Mouse (Mus musculus) Patski (cell line): Measurements from ENCODE around the gene Wbp1. TPM values are rescaled to one million over a fixed set of nuclear protein-coding genes. Genes with fewer than 3 reads are reported as not detected.

Source experiments
- ATAC-seq: fragments of 100-300 bp; one replicate; pipeline ENCODE4 v1.8.0; 2021
- CTCF ChIA-PET: fragments of 350-600 bp; sonication (Branson Sonifier 250); formaldehyde crosslinking; loops from one replicate; lab custom pipeline; 2022; ENCODE audit warnings: inconsistent platforms; lab: Charles Lee
- POLR2A ChIA-PET: fragments of 350-600 bp; sonication (Branson Sonifier 250); formaldehyde crosslinking; loops from one replicate; lab custom pipeline; 2022; ENCODE audit warnings: antibody characterized with exemption, inconsistent platforms; lab: Charles Lee
- DNase-seq: peaks from one replicate; pipeline ENCODE4 v3.0.0-alpha.2; 2011; ENCODE audit warnings: low read depth, low spot score
- H3K27me3 ChIP-seq: fragments of 371-371 bp; one replicate; pipeline ENCODE4 v1.5.1; 2021
- CTCF ChIP-seq: fragments of 100-300 bp; IDR thresholded peaks from one replicate; pipeline ENCODE4 v1.5.1; 2021
- in situ Hi-C: fragments of 300-500 bp; cut with MboI; formaldehyde crosslinking; loops from 3 replicates; pipeline ENCODE4 v1.11.1; 2018; ENCODE audit warnings: low pct_unique_long_range_greater_than_20kb, mixed read lengths
- polyA plus RNA-seq: library from polyadenylated mRNA; unstranded; gene quantifications from one replicate; pipeline ENCODE4 v1.2.3, GENCODE M21; 2021

Gene Wbp1
- polyA plus RNA-seq, 1 experiment from 2014 or later: 95.1 TPM

DNA sequence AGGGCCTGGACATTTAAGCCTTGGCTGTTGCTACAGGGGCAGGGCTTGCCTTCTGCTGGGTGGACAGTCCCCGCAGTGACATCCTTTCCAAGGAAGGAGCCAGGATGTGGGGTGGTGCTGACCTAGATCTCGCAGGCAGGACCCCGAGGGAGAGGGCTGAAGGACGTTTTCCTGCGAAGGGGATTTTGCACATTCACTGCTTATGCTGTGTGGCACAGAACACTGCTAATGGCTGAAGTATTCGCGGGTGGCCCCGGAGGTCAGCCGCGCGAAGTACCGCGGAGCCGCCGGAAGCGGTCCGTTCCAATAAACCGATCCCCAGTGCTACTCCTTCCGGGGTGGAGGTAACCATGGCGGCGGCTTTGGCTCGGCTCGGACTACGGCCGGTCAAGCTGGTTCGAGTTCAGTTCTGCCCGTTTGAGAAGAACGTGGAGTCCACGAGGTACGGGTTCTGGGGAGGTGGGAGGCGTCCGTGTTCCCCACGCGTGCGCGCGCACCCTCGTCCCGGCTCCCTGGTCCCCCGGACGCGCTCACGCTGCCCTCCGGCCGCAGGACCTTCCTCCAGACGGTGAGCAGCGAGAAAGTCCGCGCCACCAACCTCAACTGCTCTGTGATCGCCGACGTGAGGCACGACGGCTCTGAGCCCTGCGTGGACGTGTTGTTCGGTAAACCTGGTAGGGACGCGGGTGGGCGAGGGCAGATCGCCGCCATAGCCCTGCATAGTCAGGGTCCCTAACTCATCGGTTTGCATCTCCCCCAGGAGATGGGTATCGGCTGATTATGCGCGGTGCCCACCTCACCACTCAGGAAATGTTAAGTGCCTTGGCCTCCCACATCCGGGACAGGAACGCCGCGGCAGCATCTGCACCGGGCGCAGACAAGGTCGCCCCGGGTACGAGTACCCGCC lies 12.3 kb downstream of the Wbp1 start, which contains the start of gene Mrpl53:
Mrpl53 (plus strand) TSS at position 279 of the 907 bp plus-strand sequence.
- CTCF ChIA-PET: interaction anchor here (1.2 to 4.8 kb wide), 3 partner anchors 10 to 112 kb away, joined by 3 to 14 read pairs (median 4); partner anchors contain the start of genes 1700003E16Rik and Wdr54
- no peak for DNase-seq
- no peak for TF ChIP-seq CTCF
- POLR2A ChIA-PET: interaction anchor here (1.7 to 1.8 kb wide), 2 partner anchors 10 to 12 kb away, joined by 5 to 8 read pairs; partner anchors contain the start of gene Wbp1
- H3K27me3 ChIP-seq: no peaks in the 10 kb centered on the region
- peak; percentile 49 for ATAC-seq
- in situ Hi-C loops: no loop called here

DNA sequence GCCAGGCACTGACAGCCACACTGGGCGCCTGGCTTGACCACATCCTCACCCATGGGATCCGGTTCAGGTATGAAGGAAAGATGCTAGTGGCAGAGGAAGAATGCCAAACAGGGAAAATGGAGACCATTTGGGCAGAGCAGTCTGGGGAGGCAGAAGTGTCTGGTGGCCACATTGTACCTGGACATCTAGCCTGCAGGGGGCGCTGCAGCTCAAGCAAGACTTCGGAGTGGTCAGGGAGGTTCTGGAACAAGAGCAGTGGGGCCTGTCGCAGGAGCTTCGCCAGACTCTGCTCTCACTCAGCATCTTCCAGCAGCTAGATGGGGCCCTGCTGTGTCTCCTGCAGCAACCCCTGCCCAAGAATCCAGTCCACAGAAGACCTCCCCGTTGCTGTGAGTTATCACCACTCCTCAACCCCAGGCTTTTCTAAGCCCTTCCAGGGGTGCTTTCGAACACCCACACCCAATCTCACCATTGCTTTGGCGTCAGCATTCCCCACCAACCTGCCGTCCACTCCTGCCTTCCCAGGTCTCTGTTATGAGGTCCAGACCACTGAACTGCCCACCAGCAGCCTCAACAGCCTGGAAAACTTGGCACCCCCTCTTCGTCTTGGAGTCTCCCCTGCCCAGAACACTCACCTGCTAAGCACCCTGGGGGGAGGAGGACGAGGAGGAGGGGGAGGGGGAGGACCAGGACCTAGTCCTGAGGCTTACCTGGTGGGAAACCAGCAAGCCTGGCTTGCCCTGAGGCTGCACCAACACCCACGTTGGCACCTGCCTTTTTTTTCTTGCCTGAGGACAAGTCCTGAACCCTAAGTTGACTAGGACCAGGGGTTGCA lies 13.6 kb downstream of the Wbp1 start:
- ChIA-PET CTCF (interaction anchor here (1.1 to 4.8 kb wide), 4 partner anchors 10 to 111 kb away, joined by 3 to 14 read pairs (median 4); partner anchors contain the start of genes 1700003E16Rik and Wdr54), POLR2A (interaction anchor here (1.2 kb wide), 1 partner anchor 10 kb away, joined by 3 read pairs; no protein-coding TSS in a partner anchor)
- ATAC-seq (peak; percentile 23), DNase-seq (no peak)
- in situ Hi-C loops: no loop called here
- TF ChIP-seq CTCF: no peak
- H3K27me3 ChIP-seq: no peaks in the 10 kb centered on the region

DNA sequence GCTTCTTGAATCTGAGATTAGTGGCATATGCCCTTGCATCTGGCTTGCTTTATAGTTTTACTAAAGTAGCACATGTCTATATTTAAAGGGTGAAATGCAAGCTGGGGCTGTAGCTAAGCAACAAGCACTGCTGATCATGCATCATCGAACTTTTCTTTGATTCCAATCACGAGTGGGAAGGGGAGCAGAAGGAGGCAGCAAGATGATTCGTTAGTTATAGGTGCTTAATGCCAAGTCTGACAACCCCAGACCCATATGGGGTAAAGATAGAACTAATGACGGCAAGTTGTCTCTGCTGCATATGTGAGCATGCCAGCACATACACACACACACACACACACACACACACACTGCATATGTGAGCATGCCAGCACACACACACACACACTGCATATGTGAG lies 17.2 kb downstream of the Wbp1 start:
- no peak for ATAC-seq
- in situ Hi-C loops: loop anchor here (5.0 kb wide), 1 partner anchor 107 kb away; no protein-coding TSS in a partner anchor
- ChIA-PET POLR2A (interaction anchor here (0.6 to 2.4 kb wide), 3 partner anchors 47 to 108 kb away, joined by 3 to 5 read pairs (median 5); no protein-coding TSS in a partner anchor), CTCF (interaction anchor here (1.2 to 1.5 kb wide), 2 partner anchors 55 to 108 kb away, joined by 4 read pairs; no protein-coding TSS in a partner anchor)
- DNase-seq: no peak
- H3K27me3 ChIP-seq: no peaks in the 10 kb centered on the region
- TF ChIP-seq CTCF: no peak

DNA sequence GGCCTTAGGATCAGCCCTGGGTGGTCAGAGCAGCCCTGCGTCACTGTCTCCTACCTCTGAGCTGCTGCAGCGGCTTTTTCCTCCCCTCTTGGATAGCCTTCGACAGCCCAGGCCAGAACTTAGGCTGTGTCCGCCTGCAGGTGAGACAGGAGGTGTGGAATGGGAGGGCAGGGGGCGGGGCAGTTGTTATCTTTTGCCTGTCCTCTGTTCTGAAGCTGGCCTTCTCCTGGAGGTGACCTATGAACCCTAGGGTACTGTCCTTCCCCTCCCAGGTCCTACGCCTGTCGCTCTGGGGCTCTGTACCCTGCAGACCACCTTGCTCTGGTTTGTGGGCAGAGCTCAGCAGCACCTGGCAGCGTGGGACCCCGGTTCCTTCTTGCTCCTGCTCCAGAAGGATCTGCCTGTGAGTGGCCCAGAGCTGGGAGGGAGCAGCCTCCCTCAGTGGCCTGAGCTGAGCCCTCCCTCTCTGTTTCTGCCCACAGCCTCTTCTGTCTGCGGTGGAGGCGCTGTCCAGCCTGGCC lies 18.2 kb downstream of the Wbp1 start:
- DNase-seq (no peak), ATAC-seq (no peak)
- no peak for TF ChIP-seq CTCF
- no peaks in the 10 kb centered on the region for H3K27me3 ChIP-seq
- in situ Hi-C loops: loop anchor here (5.0 kb wide), 1 partner anchor 106 kb away; no protein-coding TSS in a partner anchor
- POLR2A ChIA-PET: interaction anchor here (1.2 to 2.4 kb wide), 4 partner anchors 17 to 107 kb away, joined by 3 to 5 read pairs (median 4); no protein-coding TSS in a partner anchor
- CTCF ChIA-PET: interaction anchor here (3.5 kb wide), 1 partner anchor 107 kb away, joined by 40 read pairs; no protein-coding TSS in a partner anchor

DNA sequence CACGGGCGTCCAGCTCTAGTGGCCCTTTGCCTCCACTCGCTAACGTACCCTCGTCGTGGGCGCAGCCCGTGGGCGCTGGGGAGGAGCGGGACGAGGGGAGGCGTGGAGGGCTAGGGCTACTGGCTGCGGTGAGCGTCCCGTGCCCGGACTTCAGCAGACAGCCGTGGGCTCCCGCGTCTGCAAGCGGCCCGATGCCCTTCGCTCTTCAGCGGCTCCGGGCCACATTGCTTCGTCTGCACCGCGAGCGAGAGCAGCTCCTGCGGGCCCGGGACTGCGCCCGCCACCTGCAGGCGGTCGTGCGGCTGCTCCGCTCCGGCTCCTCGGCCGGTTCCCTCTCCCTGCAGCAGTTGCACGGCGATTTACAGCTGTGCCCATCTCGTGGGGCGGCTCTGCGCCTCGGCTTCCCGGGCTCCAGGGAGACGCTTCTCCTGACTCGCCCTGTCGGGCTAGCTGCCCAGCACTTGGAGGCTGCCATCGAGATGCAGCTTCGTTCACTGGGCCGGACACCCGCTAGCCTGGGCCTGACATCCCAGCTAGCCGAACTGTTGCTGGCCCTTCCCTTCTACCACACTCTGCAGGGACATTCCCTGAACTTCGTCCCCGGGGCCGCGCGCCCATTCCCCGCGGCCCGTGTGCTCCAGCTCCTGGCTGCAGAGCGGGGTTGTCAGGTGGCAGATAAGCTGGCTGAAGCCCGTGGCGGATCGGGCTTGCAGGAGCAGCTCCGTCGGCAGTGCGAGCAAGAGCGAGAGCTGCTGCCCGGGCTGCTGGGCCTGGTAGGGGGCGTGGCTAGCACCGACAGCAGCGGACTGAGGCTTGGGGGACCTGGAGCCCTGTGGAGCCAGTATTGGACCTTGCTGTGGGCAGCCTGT lies 19.4 kb downstream of the Wbp1 start:
- TF ChIP-seq CTCF: no peak
- ATAC-seq (peak; percentile 61), DNase-seq (no peak)
- peaks cover 2% of the 10 kb centered on the region for H3K27me3 ChIP-seq
- POLR2A ChIA-PET: interaction anchor here (1.0 to 2.4 kb wide), 5 partner anchors 18 to 105 kb away, joined by 3 to 5 read pairs (median 4); partner anchors contain the start of gene Aup1
- CTCF ChIA-PET: interaction anchor here (0.8 to 3.5 kb wide), 10 partner anchors 18 to 105 kb away, joined by 3 to 40 read pairs (median 5); partner anchors contain the start of genes Dok1 and Pcgf1
- in situ Hi-C loops: loop anchor here (5.0 kb wide), 1 partner anchor 105 kb away; no protein-coding TSS in a partner anchor

DNA sequence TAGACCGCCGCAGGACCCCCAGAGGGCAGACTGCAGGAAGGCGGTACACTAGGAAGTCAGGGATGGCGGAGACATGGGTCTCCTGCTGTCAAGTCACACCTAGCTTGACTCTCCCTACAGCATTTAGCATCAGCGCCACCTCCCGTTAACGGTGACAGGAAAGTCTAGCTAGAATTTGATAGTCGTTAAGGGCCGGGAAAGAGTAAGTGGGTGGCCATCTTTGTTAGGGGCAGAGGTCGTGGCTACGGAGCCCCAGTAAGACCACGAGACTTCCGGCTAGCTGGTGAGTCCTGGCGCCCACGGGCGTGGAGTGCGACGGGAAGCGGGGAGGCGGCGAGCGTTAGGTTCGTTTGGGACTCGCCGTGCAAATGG lies 20.1 kb downstream of the Wbp1 start, which contains the start of the genes Ccdc142 and Gm42688:
Ccdc142 (plus strand) TSS at position 286 of the 372 bp plus-strand sequence.
Gm42688 (plus strand) TSS at position 302 of the 372 bp plus-strand sequence.
- ChIA-PET POLR2A (no interaction called here), CTCF (interaction anchor here (0.7 to 3.5 kb wide), 12 partner anchors 9 to 105 kb away, joined by 3 to 40 read pairs (median 4); partner anchors contain the start of genes Dok1 and Pcgf1)
- H3K27me3 ChIP-seq: peaks cover 2% of the 10 kb centered on the region
- in situ Hi-C loops: loop anchor here (5.0 kb wide), 1 partner anchor 104 kb away; no protein-coding TSS in a partner anchor
- DNase-seq (no peak), ATAC-seq (peak; percentile 82)
- no peak for TF ChIP-seq CTCF

DNA sequence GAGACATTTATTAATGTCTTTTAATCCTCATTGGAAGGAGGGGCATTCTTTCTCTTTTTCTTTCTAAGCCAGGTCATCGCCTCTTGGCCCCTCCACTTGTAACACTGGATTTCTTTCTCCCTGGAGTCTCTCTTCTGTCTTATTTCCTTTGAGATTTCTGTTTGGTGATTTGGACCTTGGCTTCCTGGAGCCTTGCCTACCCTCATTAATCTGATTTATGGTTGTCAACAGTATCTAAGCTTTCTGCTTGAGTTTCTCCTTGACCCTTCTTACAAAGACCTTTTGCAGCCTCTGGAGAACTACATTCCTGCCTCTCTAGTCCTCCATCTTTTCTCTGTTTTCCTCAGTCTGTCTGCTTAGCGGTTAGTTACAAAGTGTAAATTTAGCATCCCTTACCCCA lies 22.9 kb downstream of the Wbp1 start:
- ChIA-PET POLR2A (interaction anchor here (0.6 to 1.3 kb wide), 3 partner anchors 20 to 162 kb away, joined by 3 to 6 read pairs (median 4); no protein-coding TSS in a partner anchor), CTCF (interaction anchor here (1.7 kb wide), 1 partner anchor 102 kb away, joined by 4 read pairs; no protein-coding TSS in a partner anchor)
- TF ChIP-seq CTCF: no peak
- ATAC-seq: no peak
- no peak for DNase-seq
- in situ Hi-C loops: no loop called here
- peaks cover 9% of the 10 kb centered on the region for H3K27me3 ChIP-seq

DNA sequence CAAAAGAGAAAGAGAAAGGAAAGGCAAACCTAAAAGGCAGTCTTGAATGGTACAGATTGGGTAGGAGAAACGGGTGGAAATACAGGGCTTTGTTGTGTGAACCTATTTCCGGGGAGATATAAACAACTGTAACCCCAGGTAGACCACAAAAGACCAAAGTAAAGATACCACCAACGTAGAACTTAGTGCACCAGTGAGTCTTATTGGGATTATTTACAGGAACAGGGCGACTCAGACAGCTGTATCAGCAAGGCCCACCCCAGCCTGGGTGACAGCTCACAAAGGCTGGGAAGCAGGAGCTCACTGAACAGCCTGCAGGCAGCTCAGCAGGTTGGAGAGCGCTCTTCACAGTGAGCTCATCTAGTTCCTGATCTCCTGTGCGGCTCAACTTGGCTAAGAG lies 25.4 kb downstream of the Wbp1 start:
- no peak for ATAC-seq
- POLR2A ChIA-PET: interaction anchor here (1.0 to 1.2 kb wide), 2 partner anchors 18 to 98 kb away, joined by 3 read pairs; partner anchors contain the start of gene Pcgf1
- CTCF ChIA-PET: interaction anchor here (1.2 to 3.5 kb wide), 4 partner anchors 16 to 99 kb away, joined by 3 to 17 read pairs (median 4); partner anchors contain the start of genes Dqx1 and Pcgf1
- H3K27me3 ChIP-seq: peaks cover 9% of the 10 kb centered on the region
- in situ Hi-C loops: no loop called here
- no peak for DNase-seq
- no peak for TF ChIP-seq CTCF
